Mouse (Mus musculus): ENCODE data around the gene Btg3. TPM values are rescaled to one million over a fixed set of nuclear protein-coding genes. Genes with fewer than 3 reads are reported as not detected.

Btg3 gene
- polyA plus RNA-seq, 1 experiment from 2014 or later = 7.6 TPM

GRCm38 (mm10) chr16:78313135-78313887 lies 63.7 kb downstream of the Btg3 start:
- H3K9ac ChIP-seq (ENCODE audit: low read depth, low read length) = no peak overlapping the region
- H3K4me3 ChIP-seq (ENCODE audit: low read depth, low read length) = no peak overlapping the region
- no peaks in the 10 kb centered on the region for H3K9me3 ChIP-seq (replicated peaks; ENCODE audit: control insufficient read depth, low read length)
- H3K4me1 ChIP-seq (ENCODE audit: control insufficient read depth, low read depth, low read length) = no peaks in the 10 kb centered on the region
- H3K27ac ChIP-seq (ENCODE audit: low read length) = no peak overlapping the region
- no peak for ATAC-seq (ENCODE audit: low read depth)
- no peaks in the 10 kb centered on the region for H3K27me3 ChIP-seq (ENCODE audit: control insufficient read depth, insufficient read depth, low read depth, low read length)
- H3K36me3 ChIP-seq (ENCODE audit: control insufficient read depth, insufficient read depth) = no peaks in the 10 kb centered on the region
- 64% methylated on average over 16 of the region's 16 CpGs for WGBS (ENCODE audit: insufficient replicate concordance)
- H3K4me2 ChIP-seq (ENCODE audit: low read depth, low read length) = no peak overlapping the region

- Histone ChIP-seq H3K4me2 (ENCODE audit: low read depth, low read length) (no peak overlapping the region), H3K4me1 (ENCODE audit: control insufficient read depth, low read depth, low read length) (no peaks in the 10 kb centered on the region; the same call in 1 of the 2 replicates), H3K27ac (ENCODE audit: low read length) (peak overlapping the region; percentile 64), H3K36me3 (ENCODE audit: control insufficient read depth, insufficient read depth) (no peaks in the 10 kb centered on the region), H3K27me3 (ENCODE audit: control insufficient read depth, insufficient read depth, low read depth, low read length) (no peaks in the 10 kb centered on the region), H3K9me3 (replicated peaks; ENCODE audit: control insufficient read depth, low read length) (no peaks in the 10 kb centered on the region), H3K4me3 (ENCODE audit: low read depth, low read length) (0 out of 2 replicates have a peak overlapping the region, but pooled peaks have one; percentile 3), H3K9ac (ENCODE audit: low read depth, low read length) (no peak overlapping the region)
- WGBS (ENCODE audit: insufficient replicate concordance) = 59% methylated on average over 6 of the region's 6 CpGs
- peak; percentile 83 for ATAC-seq (ENCODE audit: low read depth)
These were observed 67.7 kb downstream of the Btg3 start for GRCm38 (mm10) chr16:78309258-78309657.

DNA sequence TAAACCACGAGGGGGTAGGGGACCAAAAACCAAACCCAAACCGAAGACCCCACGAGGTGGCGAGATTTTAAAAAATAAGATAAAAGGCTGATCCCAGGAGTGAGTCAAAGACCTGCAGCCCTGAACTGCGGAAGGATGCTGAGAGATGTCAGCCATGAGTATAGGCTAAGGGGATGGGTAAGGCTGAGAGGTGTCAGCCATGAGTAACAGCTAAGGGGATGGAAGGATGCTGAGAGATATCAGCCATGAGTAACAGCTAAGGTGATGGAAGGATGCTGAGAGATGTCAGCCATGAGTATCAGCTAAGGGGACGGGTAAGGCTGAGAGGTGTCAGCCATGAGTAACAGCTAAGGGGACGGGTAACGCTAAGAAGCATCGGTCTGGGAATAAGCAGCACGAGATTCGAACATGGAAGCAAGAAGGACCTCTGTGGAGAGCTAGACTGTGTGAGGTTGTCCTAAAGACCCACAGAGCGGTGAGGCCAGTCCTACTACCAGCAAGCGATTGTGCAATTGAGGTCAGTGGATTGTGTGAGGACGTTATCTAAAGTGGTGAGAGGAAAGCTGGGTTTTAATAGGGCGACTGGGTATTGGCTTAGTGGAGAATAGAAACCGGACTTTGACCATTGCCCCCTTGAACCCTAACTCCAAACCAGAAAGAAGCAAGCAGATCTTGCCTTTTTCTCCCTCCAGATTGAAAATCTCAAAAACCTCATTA lies 69.4 kb downstream of the Btg3 start:
- peak overlapping the region; percentile 13; the same call in 1 of the 2 replicates for H3K4me2 ChIP-seq (ENCODE audit: low read depth, low read length)
- H3K9me3 ChIP-seq (replicated peaks; ENCODE audit: control insufficient read depth, low read length) = no peaks in the 10 kb centered on the region
- no peak overlapping the region for H3K4me3 ChIP-seq (ENCODE audit: low read depth, low read length)
- H3K36me3 ChIP-seq (ENCODE audit: control insufficient read depth, insufficient read depth) = no peaks in the 10 kb centered on the region
- ATAC-seq (ENCODE audit: low read depth) = peak; percentile 70
- WGBS (ENCODE audit: insufficient replicate concordance) = 64% methylated on average over 16 of the region's 16 CpGs
- H3K27ac ChIP-seq (ENCODE audit: low read length) = peak overlapping the region; percentile 49
- no peaks in the 10 kb centered on the region; the same call in 1 of the 2 replicates for H3K4me1 ChIP-seq (ENCODE audit: control insufficient read depth, low read depth, low read length)
- H3K9ac ChIP-seq (ENCODE audit: low read depth, low read length) = no peak overlapping the region
- peaks cover 9% of the 10 kb centered on the region for H3K27me3 ChIP-seq (ENCODE audit: control insufficient read depth, insufficient read depth, low read depth, low read length)

DNA sequence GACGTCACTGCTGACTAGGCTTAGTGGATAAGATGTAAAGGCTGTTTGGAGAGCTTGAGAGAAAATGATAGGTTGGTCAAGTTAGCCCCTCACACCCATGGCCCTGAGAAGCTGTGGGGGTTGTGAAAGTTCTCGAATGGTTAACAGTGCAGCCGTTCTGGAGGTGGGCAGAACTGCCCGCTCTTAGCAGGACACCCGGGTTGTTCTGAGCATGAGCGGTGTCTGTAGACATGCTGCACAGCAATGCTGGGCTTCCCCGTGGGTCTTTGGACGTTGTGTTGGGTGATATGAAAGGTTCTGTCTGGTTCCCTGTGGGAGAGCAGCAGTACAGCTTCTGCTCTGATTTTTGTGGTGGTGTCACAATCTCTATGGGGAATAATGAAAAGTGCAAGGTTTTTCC lies 70.4 kb downstream of the Btg3 start:
- no peak for ATAC-seq (ENCODE audit: low read depth)
- H3K27me3 ChIP-seq (ENCODE audit: control insufficient read depth, insufficient read depth, low read depth, low read length) = peaks cover 19% of the 10 kb centered on the region
- H3K4me2 ChIP-seq (ENCODE audit: low read depth, low read length) = no peak overlapping the region
- no peaks in the 10 kb centered on the region for H3K36me3 ChIP-seq (ENCODE audit: control insufficient read depth, insufficient read depth)
- no peaks in the 10 kb centered on the region for H3K9me3 ChIP-seq (replicated peaks; ENCODE audit: control insufficient read depth, low read length)
- 52% methylated on average over 8 of the region's 8 CpGs for WGBS (ENCODE audit: insufficient replicate concordance)
- no peak overlapping the region for H3K27ac ChIP-seq (ENCODE audit: low read length)
- H3K9ac ChIP-seq (ENCODE audit: low read depth, low read length) = no peak overlapping the region
- no peaks in the 10 kb centered on the region; the same call in 1 of the 2 replicates for H3K4me1 ChIP-seq (ENCODE audit: control insufficient read depth, low read depth, low read length)
- H3K4me3 ChIP-seq (ENCODE audit: low read depth, low read length) = no peak overlapping the region

DNA sequence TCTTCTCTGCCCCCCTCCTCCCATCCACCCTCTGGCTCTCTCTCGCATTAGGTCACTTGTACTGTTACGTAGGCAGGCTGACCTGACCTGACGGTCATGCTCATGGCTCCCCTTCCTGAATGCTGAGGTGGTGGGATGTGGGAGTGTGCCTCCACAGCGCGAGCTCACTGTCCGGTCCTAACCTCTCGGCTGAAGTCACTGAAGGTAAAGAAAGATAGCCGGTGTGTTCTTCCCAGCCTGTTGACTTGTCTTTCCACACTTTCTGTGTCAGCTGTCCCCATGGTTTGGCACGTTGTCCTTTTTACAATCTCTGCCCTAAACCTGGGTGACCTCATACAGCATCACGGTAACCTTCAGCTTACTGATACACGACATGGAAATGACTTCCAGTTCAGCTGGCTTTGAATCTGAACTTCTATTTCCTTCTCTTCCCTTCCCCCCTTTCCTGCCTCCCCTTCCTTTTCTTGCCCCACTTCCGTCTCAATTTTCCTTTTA lies 71.3 kb downstream of the Btg3 start:
- H3K9me3 ChIP-seq (replicated peaks; ENCODE audit: control insufficient read depth, low read length) = no peaks in the 10 kb centered on the region
- no peaks in the 10 kb centered on the region for H3K36me3 ChIP-seq (ENCODE audit: control insufficient read depth, insufficient read depth)
- peak overlapping the region; percentile 22; the same call in 1 of the 2 replicates for H3K27ac ChIP-seq (ENCODE audit: low read length)
- no peak overlapping the region for H3K4me2 ChIP-seq (ENCODE audit: low read depth, low read length)
- WGBS (ENCODE audit: insufficient replicate concordance) = 54% methylated on average over 12 of the region's 12 CpGs
- ATAC-seq (ENCODE audit: low read depth) = no peak
- H3K4me1 ChIP-seq (ENCODE audit: control insufficient read depth, low read depth, low read length) = no peaks in the 10 kb centered on the region; the same call in 1 of the 2 replicates
- no peak overlapping the region for H3K9ac ChIP-seq (ENCODE audit: low read depth, low read length)
- no peak overlapping the region for H3K4me3 ChIP-seq (ENCODE audit: low read depth, low read length)
- peaks cover 27% of the 10 kb centered on the region for H3K27me3 ChIP-seq (ENCODE audit: control insufficient read depth, insufficient read depth, low read depth, low read length)

DNA sequence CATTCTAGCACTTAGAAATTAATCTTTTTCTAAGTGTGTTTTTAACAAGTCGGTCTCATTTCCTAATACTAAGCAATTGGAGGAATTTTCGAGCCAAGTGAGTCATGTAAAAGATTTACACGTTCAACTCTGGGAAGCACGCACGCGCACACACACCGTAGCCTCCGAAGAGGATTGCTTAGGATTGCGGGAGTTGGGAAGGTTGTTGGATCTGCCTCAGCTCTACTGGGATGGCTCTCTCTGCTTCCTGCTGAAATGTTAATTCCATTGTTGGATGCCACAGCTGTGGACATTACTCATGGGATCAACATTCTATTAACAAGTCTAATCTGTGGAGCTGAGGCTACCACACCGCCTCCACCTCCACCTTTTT lies 74.3 kb downstream of the Btg3 start:
- Histone ChIP-seq H3K4me2 (ENCODE audit: low read depth, low read length) (peak overlapping the region; percentile 66), H3K9ac (ENCODE audit: low read depth, low read length) (peak overlapping the region; percentile 66), H3K27ac (ENCODE audit: low read length) (no peak overlapping the region; the same call in 1 of the 2 replicates), H3K36me3 (ENCODE audit: control insufficient read depth, insufficient read depth) (no peaks in the 10 kb centered on the region), H3K27me3 (ENCODE audit: control insufficient read depth, insufficient read depth, low read depth, low read length) (peaks cover 27% of the 10 kb centered on the region), H3K9me3 (replicated peaks; ENCODE audit: control insufficient read depth, low read length) (no peaks in the 10 kb centered on the region), H3K4me3 (ENCODE audit: low read depth, low read length) (peak overlapping the region; percentile 66), H3K4me1 (ENCODE audit: control insufficient read depth, low read depth, low read length) (no peaks in the 10 kb centered on the region; the same call in 1 of the 2 replicates)
- ATAC-seq (ENCODE audit: low read depth) = no peak
- 13% methylated on average over 10 of the region's 10 CpGs for WGBS (ENCODE audit: insufficient replicate concordance)

DNA sequence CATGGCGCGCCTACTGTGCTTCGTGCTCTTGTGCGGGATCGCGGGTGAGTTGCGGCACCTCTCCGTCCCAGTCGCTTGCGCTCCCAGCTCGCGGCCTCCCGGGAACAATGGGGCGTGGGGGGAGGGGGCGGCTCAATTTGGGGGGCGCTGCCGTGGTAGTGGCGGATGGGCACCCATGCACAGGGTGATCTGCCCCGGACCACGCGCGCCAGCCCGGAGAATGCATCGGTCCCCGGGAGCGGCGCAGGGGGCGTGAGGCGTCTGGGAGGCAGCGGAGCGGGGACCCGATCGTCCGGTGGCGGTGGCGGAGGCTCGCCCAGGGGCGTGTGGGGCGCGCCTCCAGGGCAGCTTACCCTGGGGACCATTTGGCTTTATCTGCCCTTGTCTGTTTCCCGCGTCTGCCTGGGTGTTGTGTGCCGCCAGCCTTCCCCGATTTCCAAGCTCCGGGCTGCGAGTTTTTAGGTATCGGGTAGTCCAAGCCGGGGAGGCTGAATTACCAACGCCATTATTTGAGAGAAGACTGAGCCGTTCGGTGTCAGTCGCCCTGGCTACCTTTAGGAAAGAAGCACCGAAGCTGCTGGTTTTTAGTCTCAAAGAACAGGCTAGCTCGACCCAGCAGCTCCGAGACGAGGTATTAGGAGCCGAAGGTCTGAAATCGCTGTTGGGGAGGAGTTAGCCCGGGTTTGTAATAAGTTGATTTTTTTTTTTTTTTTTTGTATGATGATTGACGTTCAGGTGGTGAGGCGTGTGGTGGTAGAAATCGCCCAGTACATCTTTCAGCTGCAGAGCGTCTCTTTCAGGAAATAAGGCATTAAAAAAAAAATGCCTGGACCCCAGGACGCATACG lies 74.9 kb downstream of the Btg3 start:
- ATAC-seq (ENCODE audit: low read depth) = 0 out of 2 replicates have a peak, but pooled peaks have one; percentile 11
- peak overlapping the region; percentile 66 for H3K4me2 ChIP-seq (ENCODE audit: low read depth, low read length)
- peaks cover 27% of the 10 kb centered on the region for H3K27me3 ChIP-seq (ENCODE audit: control insufficient read depth, insufficient read depth, low read depth, low read length)
- peak overlapping the region; percentile 66 for H3K9ac ChIP-seq (ENCODE audit: low read depth, low read length)
- under 1% methylated on average over 65 of the region's 65 CpGs for WGBS (ENCODE audit: insufficient replicate concordance)
- no peaks in the 10 kb centered on the region; the same call in 1 of the 2 replicates for H3K4me1 ChIP-seq (ENCODE audit: control insufficient read depth, low read depth, low read length)
- no peaks in the 10 kb centered on the region for H3K36me3 ChIP-seq (ENCODE audit: control insufficient read depth, insufficient read depth)
- H3K27ac ChIP-seq (ENCODE audit: low read length) = peak overlapping the region; percentile 37; the same call in 1 of the 2 replicates
- no peaks in the 10 kb centered on the region for H3K9me3 ChIP-seq (replicated peaks; ENCODE audit: control insufficient read depth, low read length)
- H3K4me3 ChIP-seq (ENCODE audit: low read depth, low read length) = peak overlapping the region; percentile 66

- Histone ChIP-seq H3K27ac (ENCODE audit: low read length) (peak within 1 kb of the TSS; percentile 41), H3K9me3 (replicated peaks; ENCODE audit: control insufficient read depth, low read length) (no peaks in the 10 kb centered on the region), H3K4me2 (ENCODE audit: low read depth, low read length) (peak within 1 kb of the TSS; percentile 66), H3K4me1 (ENCODE audit: control insufficient read depth, low read depth, low read length) (no peaks in the 10 kb centered on the region; the same call in 1 of the 2 replicates), H3K36me3 (ENCODE audit: control insufficient read depth, insufficient read depth) (no peaks in the 10 kb centered on the region), H3K9ac (ENCODE audit: low read depth, low read length) (peak within 1 kb of the TSS; percentile 66), H3K27me3 (ENCODE audit: control insufficient read depth, insufficient read depth, low read depth, low read length) (peaks cover 27% of the 10 kb centered on the region), H3K4me3 (ENCODE audit: low read depth, low read length) (peak within 1 kb of the TSS; percentile 66)
- ATAC-seq (ENCODE audit: low read depth) = peak; percentile 82
- under 1% methylated on average over 33 of the region's 34 CpGs for WGBS (ENCODE audit: insufficient replicate concordance)
These were observed 75.7 kb downstream of the Btg3 start, which contains the start of gene Cxadr for GRCm38 (mm10) chr16:78301183-78301830. Cxadr (plus strand) TSS chr16:78301489.

All from liver, embryonic 16.5 days (tissue).